Mouse (Mus musculus) lung, embryonic 14.5 days (tissue): ENCODE measurements around the gene Gcm1. TPM values are rescaled to one million over a fixed set of nuclear protein-coding genes. Genes with fewer than 3 reads are reported as not detected.

Source experiments
- ATAC-seq: fragments of 200-750 bp; cut with Nextera tagmentation; 2 replicates; pipeline ENCODE4 v1.8.0; 2017; ENCODE audit warnings: mild to moderate bottlenecking, moderate TSS enrichment, moderate library complexity; ENCODE audit not compliant: insufficient read depth
- DNase-seq: peaks from one replicate; pipeline ENCODE4 v3.0.0-alpha.2; 2015
- H3K27ac ChIP-seq: fragments of 300-500 bp; sonication (generic); 2 replicates; pipeline ENCODE4 v1.5.1; 2014; ENCODE audit warnings: low read depth, mild to moderate bottlenecking, moderate library complexity
- H3K27me3 ChIP-seq: fragments of 300-500 bp; sonication (generic); 2 replicates; pipeline ENCODE4 v1.6.1; 2014; ENCODE audit warnings: low read length, control low read depth; ENCODE audit not compliant: insufficient read depth
- H3K36me3 ChIP-seq: fragments of 300-500 bp; sonication (generic); 2 replicates; pipeline ENCODE4 v1.6.1; 2014; ENCODE audit warnings: control low read depth; ENCODE audit not compliant: insufficient read depth
- H3K4me1 ChIP-seq: fragments of 300-500 bp; sonication (generic); 2 replicates; pipeline ENCODE4 v1.6.1; 2014; ENCODE audit warnings: antibody characterized with exemption, control low read depth; ENCODE audit not compliant: insufficient read depth
- H3K4me2 ChIP-seq: fragments of 300-500 bp; sonication (generic); 2 replicates; pipeline ENCODE4 v1.6.1; 2014; ENCODE audit warnings: mild to moderate bottlenecking
- H3K4me3 ChIP-seq: fragments of 300-500 bp; sonication (generic); 2 replicates; pipeline ENCODE4 v1.5.1; 2014; ENCODE audit warnings: low read depth, low read length
- H3K9ac ChIP-seq: fragments of 300-500 bp; sonication (generic); 2 replicates; pipeline ENCODE4 v1.6.1; 2014
- H3K9me3 ChIP-seq: fragments of 300-500 bp; sonication (generic); 2 replicates; pipeline ENCODE4 v1.6.1; 2016; ENCODE audit warnings: low read depth, low read length, control low read depth
- CTCF ChIP-seq: IDR thresholded peaks from 2 replicates; pipeline ENCODE4 v1.5.1; 2016; ENCODE audit warnings: antibody characterized with exemption, low read depth
- WGBS: fragments of 180-500 bp; shearing (Covaris S2); extraction: QIAGEN DNeasy Blood & Tissue Kit; methylation state at CpG from one replicate; pipeline ENCODE4 v1.1.7; 2014; 5-methylcytosine and 5-hydroxymethylcytosine counted together
- polyA plus RNA-seq: library from polyadenylated mRNA; unstranded; fragments of >200 nt; fragmentation: Nextera tagmentation; extraction: Ambion mirVana; gene quantifications from 2 replicates; pipeline ENCODE4 v1.2.1, GENCODE M21; 2014

The Gcm1 gene
- polyA plus RNA-seq, 1 experiment from 2014 or later = 0.47 TPM

DNA sequence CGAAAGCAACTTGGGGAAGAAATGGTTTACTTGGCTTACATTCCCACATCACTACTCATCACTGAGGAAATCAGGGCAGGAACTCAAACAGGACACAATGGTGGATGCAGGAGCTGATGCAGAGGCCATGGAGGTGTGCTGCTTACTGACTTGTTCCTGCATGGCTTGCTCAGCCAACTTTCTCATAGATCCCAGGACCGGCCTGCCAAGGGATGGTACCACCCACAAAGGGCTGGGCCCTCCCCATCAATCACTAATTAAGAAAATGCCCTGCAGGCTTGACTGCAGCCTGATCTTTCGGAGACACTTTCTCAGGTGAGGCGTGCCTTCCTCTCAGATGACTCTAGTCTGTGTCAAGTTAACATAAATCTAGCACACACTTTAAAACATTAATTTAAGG lies 55.1 kb downstream of the Gcm1 start:
- peak overlapping the region; percentile 83 for H3K4me2 ChIP-seq
- H3K27ac ChIP-seq = no peak overlapping the region
- H3K27me3 ChIP-seq = no peaks in the 10 kb centered on the region
- peak overlapping the region; percentile 83; the same call in 1 of the 2 replicates for H3K9ac ChIP-seq
- H3K4me3 ChIP-seq = no peak overlapping the region
- 83% methylated on average over 4 of the region's 4 CpGs for WGBS
- 0 out of 2 replicates have a peak, but pooled peaks cover 5% of the 10 kb centered on the region for H3K4me1 ChIP-seq
- no peak for DNase-seq
- no peak for TF ChIP-seq CTCF
- H3K36me3 ChIP-seq = 0 out of 2 replicates have a peak, but pooled peaks cover 17% of the 10 kb centered on the region
- H3K9me3 ChIP-seq = no peaks in the 10 kb centered on the region
- no peak for ATAC-seq

DNA sequence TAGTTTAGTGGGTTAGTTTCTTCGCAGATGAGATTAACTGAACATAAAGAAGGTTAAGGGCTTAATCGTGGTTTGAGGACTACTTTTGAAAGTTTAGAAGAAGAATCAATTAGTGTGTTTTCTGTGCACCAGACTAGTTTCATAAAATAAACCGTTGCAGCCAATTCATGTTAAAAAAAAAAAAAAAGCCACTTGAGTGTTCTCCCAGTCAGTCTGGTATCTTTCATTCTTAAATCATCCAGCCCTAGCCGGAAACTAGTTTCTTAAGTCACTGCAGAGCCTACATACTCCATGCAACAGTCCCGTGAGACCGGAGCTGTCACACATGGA lies 55.8 kb downstream of the Gcm1 start:
- Histone ChIP-seq H3K9ac (peak overlapping the region; percentile 83), H3K4me3 (peak overlapping the region; percentile 80), H3K9me3 (no peaks in the 10 kb centered on the region), H3K4me1 (0 out of 2 replicates have a peak, but pooled peaks cover 5% of the 10 kb centered on the region), H3K27ac (peak overlapping the region; percentile 95), H3K4me2 (peak overlapping the region; percentile 83), H3K36me3 (0 out of 2 replicates have a peak, but pooled peaks cover 14% of the 10 kb centered on the region), H3K27me3 (no peaks in the 10 kb centered on the region)
- no peak; the same call in 1 of the 2 replicates for ATAC-seq
- 15% methylated on average over 6 of the region's 6 CpGs for WGBS
- DNase-seq = no peak
- no peak for TF ChIP-seq CTCF

GRCm38 (mm10) chr9:78107912-78108795 lies 56.4 kb downstream of the Gcm1 start:
- Histone ChIP-seq H3K9me3 (no peaks in the 10 kb centered on the region), H3K27ac (peak overlapping the region; percentile 95), H3K4me3 (peak overlapping the region; percentile 80), H3K4me1 (0 out of 2 replicates have a peak, but pooled peaks cover 5% of the 10 kb centered on the region), H3K4me2 (peak overlapping the region; percentile 83), H3K9ac (peak overlapping the region; percentile 83), H3K36me3 (0 out of 2 replicates have a peak, but pooled peaks cover 9% of the 10 kb centered on the region), H3K27me3 (no peaks in the 10 kb centered on the region)
- no peak for TF ChIP-seq CTCF
- under 1% methylated on average over 86 of the region's 88 CpGs for WGBS
- DNase-seq (peak; percentile 92), ATAC-seq (peak; percentile 81)

- Histone ChIP-seq H3K4me2 (peak within 1 kb of the TSS; percentile 83), H3K36me3 (0 out of 2 replicates have a peak, but pooled peaks cover 5% of the 10 kb centered on the region), H3K4me3 (peak within 1 kb of the TSS; percentile 80), H3K27ac (peak within 1 kb of the TSS; percentile 95), H3K27me3 (no peaks in the 10 kb centered on the region), H3K9me3 (no peaks in the 10 kb centered on the region), H3K4me1 (0 out of 2 replicates have a peak, but pooled peaks cover 5% of the 10 kb centered on the region), H3K9ac (peak within 1 kb of the TSS; percentile 83)
- under 1% methylated on average over 20 of the region's 20 CpGs for WGBS
- ATAC-seq (peak; percentile 93), DNase-seq (peak; percentile 97)
- TF ChIP-seq CTCF = no peak
These were observed 57.1 kb downstream of the Gcm1 start, which contains the start of the genes Fbxo9 and Ick for GRCm38 (mm10) chr9:78108796-78109239. TSS of gene Fbxo9 (minus strand) at chr9:78109065. TSS of gene Ick (plus strand) at chr9:78109192.

DNA sequence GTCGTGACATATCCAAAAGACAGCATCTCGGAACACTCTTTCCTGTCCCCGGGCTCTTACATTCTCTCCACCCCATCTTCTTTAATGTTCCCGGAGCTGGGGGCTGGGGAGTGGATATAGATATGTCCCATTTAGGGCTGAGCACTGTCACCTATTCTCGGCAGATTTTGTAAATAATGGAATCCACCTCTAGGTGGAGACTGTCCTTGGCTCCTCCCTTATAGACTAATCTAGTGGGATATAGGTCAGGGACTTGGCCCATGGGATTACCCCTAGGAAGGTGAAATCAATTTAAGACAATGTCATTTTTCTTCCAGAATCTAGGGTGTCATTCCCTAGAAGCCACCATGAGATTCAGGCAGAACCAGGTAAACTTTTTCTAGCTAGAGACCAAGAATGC lies 57.9 kb downstream of the Gcm1 start:
- peak; percentile 39 for TF ChIP-seq CTCF
- H3K9me3 ChIP-seq = no peaks in the 10 kb centered on the region
- 44% methylated on average over 5 of the region's 5 CpGs for WGBS
- DNase-seq = peak; percentile 28
- H3K4me3 ChIP-seq = peak overlapping the region; percentile 80
- H3K4me2 ChIP-seq = peak overlapping the region; percentile 83
- peak overlapping the region; percentile 48; the same call in 1 of the 2 replicates for H3K9ac ChIP-seq
- H3K27ac ChIP-seq = no peak overlapping the region
- H3K27me3 ChIP-seq = no peaks in the 10 kb centered on the region
- H3K36me3 ChIP-seq = 0 out of 2 replicates have a peak, but pooled peaks cover 2% of the 10 kb centered on the region
- H3K4me1 ChIP-seq = 0 out of 2 replicates have a peak, but pooled peaks cover 5% of the 10 kb centered on the region
- no peak for ATAC-seq

DNA sequence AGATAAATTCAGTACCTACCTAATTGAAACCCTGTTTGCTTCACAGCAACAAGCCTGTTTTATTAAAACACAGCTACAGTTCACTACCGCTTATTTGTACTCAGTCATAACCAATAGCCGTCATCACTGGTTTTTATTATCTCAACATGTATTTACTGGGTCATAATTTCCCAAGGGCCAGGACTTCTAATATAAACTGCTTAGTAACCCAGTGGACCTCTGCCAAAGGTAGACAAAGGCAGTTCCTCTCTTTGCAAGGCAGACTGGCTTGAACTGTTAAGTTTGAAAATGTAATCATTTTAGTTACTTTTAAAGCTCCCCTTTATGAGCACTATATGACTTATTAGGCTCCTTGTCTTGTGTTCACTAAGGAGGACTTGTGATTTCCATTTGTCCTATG lies 59.7 kb downstream of the Gcm1 start:
- WGBS = 74% methylated on average over 2 of the region's 2 CpGs
- no peaks in the 10 kb centered on the region for H3K27me3 ChIP-seq
- no peak overlapping the region for H3K4me3 ChIP-seq
- H3K4me2 ChIP-seq = no peak overlapping the region
- no peaks in the 10 kb centered on the region for H3K36me3 ChIP-seq
- ATAC-seq (no peak), DNase-seq (no peak)
- no peaks in the 10 kb centered on the region for H3K9me3 ChIP-seq
- no peak overlapping the region for H3K9ac ChIP-seq
- TF ChIP-seq CTCF = no peak
- H3K4me1 ChIP-seq = 0 out of 2 replicates have a peak, but pooled peaks cover 5% of the 10 kb centered on the region
- H3K27ac ChIP-seq = no peak overlapping the region
